Mouse (Mus musculus) liver, postnatal 0 days (tissue): Measurements from ENCODE around the gene Gfpt2. TPM values are rescaled to one million over a fixed set of nuclear protein-coding genes. Genes with fewer than 3 reads are reported as not detected.

ENCODE experiments used
- ATAC-seq: fragments of 200-750 bp; cut with Nextera tagmentation; 2 replicates; pipeline ENCODE4 v1.8.0; 2017; ENCODE audit warnings: mild to moderate bottlenecking, moderate library complexity
- DNase-seq: peaks from one replicate; pipeline ENCODE4 v3.0.0-alpha.2; 2016
- H3K27ac ChIP-seq: fragments of 300-500 bp; sonication (generic); 2 replicates; pipeline ENCODE4 v1.5.1; 2014; ENCODE audit warnings: antibody characterized with exemption, moderate library complexity, mild to moderate bottlenecking, low read depth
- H3K27me3 ChIP-seq: fragments of 300-500 bp; sonication (generic); 2 replicates; pipeline ENCODE4 v1.6.1; 2014; ENCODE audit warnings: low read length, control low read depth, mixed read lengths; ENCODE audit not compliant: insufficient read depth
- H3K36me3 ChIP-seq: fragments of 300-500 bp; sonication (generic); replicated peaks from 2 replicates; pipeline ENCODE4 v1.6.1; 2014; ENCODE audit warnings: mild to moderate bottlenecking, control low read depth, low read length, moderate library complexity, mixed read lengths; ENCODE audit not compliant: insufficient read depth
- H3K4me1 ChIP-seq: fragments of 300-500 bp; sonication (generic); 2 replicates; pipeline ENCODE4 v1.6.1; 2014; ENCODE audit warnings: antibody characterized with exemption, mild to moderate bottlenecking, control low read depth; ENCODE audit not compliant: insufficient read depth
- H3K4me2 ChIP-seq: fragments of 300-500 bp; sonication (generic); 2 replicates; pipeline ENCODE4 v1.6.1; 2014; ENCODE audit warnings: low read depth, mild to moderate bottlenecking, low read length, moderate library complexity, mixed read lengths
- H3K4me3 ChIP-seq: fragments of 300-500 bp; sonication (generic); 2 replicates; pipeline ENCODE4 v1.5.1; 2014; ENCODE audit warnings: low read depth, low read length
- H3K9ac ChIP-seq: fragments of 300-500 bp; sonication (generic); replicated peaks from 2 replicates; pipeline ENCODE4 v1.6.1; 2014; ENCODE audit warnings: mild to moderate bottlenecking, moderate library complexity
- H3K9me3 ChIP-seq: fragments of 300-500 bp; sonication (generic); 2 replicates; pipeline ENCODE4 v1.6.1; 2016; ENCODE audit warnings: mild to moderate bottlenecking, control low read depth, low read length, mixed read lengths
- CTCF ChIP-seq: sonication (generic); IDR thresholded peaks from 2 replicates; pipeline ENCODE4 v1.5.1; 2016; ENCODE audit warnings: antibody characterized with exemption, low read depth
- EP300 ChIP-seq: IDR thresholded peaks from 2 replicates; pipeline ENCODE4 v1.6.1; 2016; ENCODE audit warnings: antibody characterized with exemption, low read depth, mild to moderate bottlenecking
- WGBS: fragments of 180-500 bp; shearing (Covaris S2); extraction: QIAGEN DNeasy Blood & Tissue Kit; methylation state at CpG from one replicate; pipeline ENCODE4 v1.1.7; 2014; ENCODE audit not compliant: insufficient replicate concordance; 5-methylcytosine and 5-hydroxymethylcytosine counted together
- polyA plus RNA-seq: library from polyadenylated mRNA; unstranded; fragments of >200 nt; fragmentation: Nextera tagmentation; extraction: Ambion mirVana; gene quantifications from 2 replicates; pipeline ENCODE4 v1.2.1, GENCODE M21; 2015

The Gfpt2 gene
- polyA plus RNA-seq, 1 experiment from 2014 or later: 0.81 TPM

DNA sequence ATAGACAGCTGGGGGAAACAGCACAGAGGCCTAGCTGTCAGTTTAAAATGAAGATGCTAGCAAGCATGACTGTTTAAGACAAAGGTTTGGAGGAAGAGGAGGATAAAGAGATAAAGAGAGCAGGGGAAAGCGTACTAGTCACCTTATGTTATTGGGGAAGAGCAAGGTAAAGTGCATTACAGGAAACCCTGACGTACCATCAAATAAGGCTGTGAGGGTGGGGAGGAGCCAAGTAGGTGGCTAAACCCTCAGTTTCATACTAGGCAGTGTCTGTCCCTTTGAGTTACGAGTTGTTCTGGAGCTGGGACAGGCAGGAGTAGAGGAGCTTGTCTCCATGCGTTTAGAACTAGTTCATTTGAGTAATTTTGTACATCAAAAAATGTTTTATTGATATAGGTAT, 67.2 kb downstream of the Gfpt2 start:
- no peak overlapping the region for H3K4me2 ChIP-seq
- H3K27ac ChIP-seq: no peak overlapping the region
- peaks cover 11% of the 10 kb centered on the region for H3K36me3 ChIP-seq
- ATAC-seq (no peak), DNase-seq (no peak)
- no peak overlapping the region for H3K4me3 ChIP-seq
- 76% methylated on average over 4 of the region's 4 CpGs for WGBS
- peaks cover 4% of the 10 kb centered on the region; the same call in 1 of the 2 replicates for H3K4me1 ChIP-seq
- no peaks in the 10 kb centered on the region for H3K9me3 ChIP-seq
- no peaks in the 10 kb centered on the region for H3K27me3 ChIP-seq
- TF ChIP-seq EP300 (no peak), CTCF (no peak)
- H3K9ac ChIP-seq: no peak overlapping the region

DNA sequence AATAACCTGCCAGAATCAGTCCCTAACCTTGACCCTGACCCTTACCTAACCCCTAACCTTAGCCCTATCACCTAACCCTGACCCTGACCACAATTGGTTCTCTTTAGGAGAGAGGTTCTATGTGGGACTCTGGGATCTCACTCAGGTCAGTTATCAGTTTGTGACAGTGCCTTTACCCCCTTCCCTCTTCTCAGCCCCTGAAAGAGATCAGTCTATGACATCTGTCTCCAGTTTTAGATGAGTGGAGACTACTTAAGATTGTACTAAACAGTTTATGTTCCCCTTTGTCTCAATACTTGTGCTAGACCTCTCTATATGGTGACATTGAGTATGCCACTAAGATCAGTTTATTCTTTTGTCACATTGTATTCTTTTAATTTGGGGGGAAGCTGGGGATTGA, 69.9 kb downstream of the Gfpt2 start:
- 0 out of 2 replicates have a peak, but pooled peaks have one; percentile 33 for ATAC-seq
- Histone ChIP-seq H3K4me2 (no peak overlapping the region), H3K36me3 (peaks cover 25% of the 10 kb centered on the region), H3K4me3 (no peak overlapping the region), H3K27ac (no peak overlapping the region), H3K4me1 (peaks cover under 1% of the 10 kb centered on the region; the same call in 1 of the 2 replicates), H3K27me3 (no peaks in the 10 kb centered on the region), H3K9ac (no peak overlapping the region), H3K9me3 (no peaks in the 10 kb centered on the region)
- TF ChIP-seq EP300 (peak; percentile 76), CTCF (no peak)
- DNase-seq: no peak

DNA sequence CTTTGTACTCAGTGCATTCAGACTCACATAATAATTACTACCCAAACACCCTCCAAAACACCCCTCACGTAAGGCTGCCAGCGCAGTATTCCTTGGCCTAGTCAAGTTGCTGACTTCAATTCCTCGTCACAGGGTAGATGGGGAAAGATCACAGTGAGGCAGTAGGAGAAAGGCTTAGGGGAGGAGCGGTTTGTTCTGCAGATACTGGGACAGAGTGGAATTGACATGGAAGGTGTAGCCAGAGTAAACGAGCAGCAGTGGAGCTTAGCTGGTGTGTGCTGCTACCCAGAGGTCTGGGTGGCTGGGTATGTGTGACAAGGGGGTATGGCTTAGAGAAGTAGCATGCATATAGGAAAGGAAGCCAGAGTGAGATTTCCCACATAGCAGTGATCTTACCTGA, 73.3 kb downstream of the Gfpt2 start:
- DNase-seq: no peak
- TF ChIP-seq CTCF (no peak), EP300 (no peak)
- no peaks in the 10 kb centered on the region for H3K9me3 ChIP-seq
- ATAC-seq: no peak
- no peak overlapping the region for H3K4me2 ChIP-seq
- H3K36me3 ChIP-seq: peaks cover 42% of the 10 kb centered on the region
- WGBS: 84% methylated on average over 5 of the region's 5 CpGs
- H3K9ac ChIP-seq: no peak overlapping the region
- H3K27me3 ChIP-seq: no peaks in the 10 kb centered on the region
- no peak overlapping the region for H3K27ac ChIP-seq
- H3K4me3 ChIP-seq: no peak overlapping the region
- no peaks in the 10 kb centered on the region for H3K4me1 ChIP-seq

DNA sequence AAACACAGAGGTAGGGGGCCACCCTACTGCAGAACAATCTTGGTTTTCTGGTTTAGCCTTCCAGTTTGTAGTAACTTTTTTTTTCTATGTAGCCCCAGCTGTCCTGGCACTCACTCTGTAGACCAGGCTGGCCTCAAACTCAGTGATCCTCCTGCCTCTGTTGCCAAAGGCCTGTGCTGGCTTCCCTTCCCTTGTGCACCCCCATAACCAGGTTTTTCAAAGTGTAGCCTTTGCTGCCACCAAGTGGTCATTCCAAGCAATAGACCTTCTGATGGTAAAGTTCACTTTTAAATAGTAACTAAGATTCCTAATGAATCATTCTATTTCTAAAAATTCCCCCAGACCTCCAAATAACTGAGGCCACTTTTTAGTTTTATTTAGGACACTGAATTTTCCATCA, 75.8 kb downstream of the Gfpt2 start:
- ATAC-seq: no peak
- peak; percentile 63 for DNase-seq
- Histone ChIP-seq H3K9ac (no peak overlapping the region), H3K27ac (no peak overlapping the region), H3K4me3 (no peak overlapping the region), H3K36me3 (peaks cover 50% of the 10 kb centered on the region), H3K27me3 (no peaks in the 10 kb centered on the region), H3K9me3 (no peaks in the 10 kb centered on the region), H3K4me2 (no peak overlapping the region), H3K4me1 (peaks cover 4% of the 10 kb centered on the region; the same call in 1 of the 2 replicates)
- TF ChIP-seq CTCF (peak; percentile 81), EP300 (no peak; the same call in 1 of the 2 replicates)

DNA sequence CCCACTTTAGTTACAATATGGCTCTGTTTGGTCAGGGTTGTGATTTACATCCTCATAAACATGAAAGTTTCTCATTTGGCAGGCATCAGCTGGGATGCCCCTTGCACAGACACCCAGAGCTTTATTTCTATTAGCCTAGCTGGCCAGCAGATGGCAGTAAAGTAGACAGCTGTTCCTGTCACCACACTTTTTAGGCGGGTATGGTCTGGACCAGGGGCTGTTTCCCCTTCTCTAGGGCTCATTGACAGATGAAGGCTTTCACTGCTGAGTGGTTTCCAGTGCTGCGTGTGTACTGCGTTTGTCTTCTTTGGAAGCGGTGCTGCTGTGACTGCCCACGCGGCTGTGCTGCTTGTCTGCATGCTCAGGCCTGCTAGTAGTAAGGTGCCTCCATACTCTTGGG, 77.9 kb downstream of the Gfpt2 start:
- no peaks in the 10 kb centered on the region for H3K27me3 ChIP-seq
- peak; percentile 43; the same call in 1 of the 2 replicates for ATAC-seq
- 56% methylated on average over 6 of the region's 6 CpGs for WGBS
- no peak overlapping the region for H3K4me3 ChIP-seq
- peak; percentile 50 for DNase-seq
- H3K36me3 ChIP-seq: peaks cover 52% of the 10 kb centered on the region
- H3K4me1 ChIP-seq: peaks cover 4% of the 10 kb centered on the region; the same call in 1 of the 2 replicates
- no peak overlapping the region for H3K9ac ChIP-seq
- no peak overlapping the region for H3K4me2 ChIP-seq
- H3K27ac ChIP-seq: no peak overlapping the region
- TF ChIP-seq EP300: no peak
- peak; percentile 74 for TF ChIP-seq CTCF
- H3K9me3 ChIP-seq: no peaks in the 10 kb centered on the region

DNA sequence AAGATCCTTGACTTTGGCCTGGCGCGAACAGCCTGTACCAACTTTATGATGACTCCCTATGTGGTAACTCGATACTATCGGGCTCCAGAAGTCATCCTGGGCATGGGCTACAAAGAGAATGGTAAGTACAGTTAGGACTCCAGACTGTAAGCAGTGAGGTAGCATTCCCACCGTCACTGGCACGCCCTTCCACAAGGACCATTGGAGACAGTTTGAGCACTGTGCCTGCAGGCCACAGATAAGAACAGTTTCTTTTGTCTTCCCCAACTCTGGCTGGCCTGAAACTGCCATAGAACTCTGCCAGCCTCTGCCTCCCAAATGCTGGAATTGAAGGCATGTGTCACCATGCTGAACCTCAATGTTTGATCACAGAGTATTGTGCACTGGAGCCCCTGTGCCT, 78.8 kb downstream of the Gfpt2 start:
- peaks cover 44% of the 10 kb centered on the region for H3K36me3 ChIP-seq
- peak overlapping the region; percentile 16; the same call in 1 of the 2 replicates for H3K27ac ChIP-seq
- no peak overlapping the region for H3K4me3 ChIP-seq
- DNase-seq (peak; percentile 31), ATAC-seq (peak; percentile 86)
- 65% methylated on average over 6 of the region's 6 CpGs for WGBS
- H3K4me2 ChIP-seq: no peak overlapping the region
- H3K4me1 ChIP-seq: peaks cover 4% of the 10 kb centered on the region; the same call in 1 of the 2 replicates
- peak; percentile 90 for TF ChIP-seq EP300
- TF ChIP-seq CTCF: no peak
- H3K9me3 ChIP-seq: no peaks in the 10 kb centered on the region
- H3K27me3 ChIP-seq: no peaks in the 10 kb centered on the region
- H3K9ac ChIP-seq: no peak overlapping the region
